Mouse (Mus musculus) brain, embryonic 18.5 days (tissue): ENCODE results near the gene Lsp1.

Experiments used
- DNase-seq: peaks from one replicate; pipeline ENCODE4 v3.0.0-alpha.2; 2012; ENCODE audit warnings: low read depth, low spot score

Gene Lsp1

DNA sequence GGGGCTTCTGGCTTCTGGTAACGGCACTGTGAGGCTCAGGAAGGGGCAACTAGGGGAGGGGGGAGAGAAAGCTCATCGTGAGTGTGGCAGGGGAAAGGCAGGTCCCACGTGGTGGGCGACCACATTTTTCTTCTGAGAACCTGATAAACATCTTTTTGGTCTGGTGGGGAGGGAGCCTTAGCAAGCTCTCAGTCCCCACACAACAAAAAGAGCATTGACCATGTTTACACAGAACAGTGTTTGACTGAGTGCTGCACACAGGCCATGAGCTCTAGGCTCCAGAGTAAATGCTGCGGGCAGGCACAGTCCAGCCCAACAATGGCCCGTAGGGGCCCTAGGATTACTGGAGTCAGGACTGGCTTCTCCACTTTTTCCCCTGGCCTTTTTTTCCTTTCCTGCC, 78.2 kb downstream of the Lsp1 start:
- no peak for DNase-seq

DNA sequence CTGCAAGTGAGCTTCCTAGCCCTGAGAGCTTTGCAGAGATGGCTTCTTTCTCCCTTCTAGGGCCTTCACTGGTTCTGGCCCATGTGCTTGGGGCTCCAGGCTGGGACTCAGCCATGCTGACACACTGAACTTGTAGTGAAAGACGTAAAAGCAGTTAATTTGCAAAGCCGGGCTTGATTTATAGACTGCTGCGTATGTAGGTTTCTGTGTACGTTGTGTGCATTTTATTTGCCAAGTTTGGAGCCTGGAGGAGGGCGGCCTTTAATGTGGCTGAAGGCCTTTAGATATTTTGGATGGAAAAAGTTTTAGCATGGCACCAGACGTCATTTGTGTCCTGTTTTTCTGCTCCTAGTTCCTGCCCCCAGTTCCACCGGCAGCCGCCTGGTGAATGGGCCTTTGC, 79.2 kb downstream of the Lsp1 start:
- DNase-seq = no peak

DNA sequence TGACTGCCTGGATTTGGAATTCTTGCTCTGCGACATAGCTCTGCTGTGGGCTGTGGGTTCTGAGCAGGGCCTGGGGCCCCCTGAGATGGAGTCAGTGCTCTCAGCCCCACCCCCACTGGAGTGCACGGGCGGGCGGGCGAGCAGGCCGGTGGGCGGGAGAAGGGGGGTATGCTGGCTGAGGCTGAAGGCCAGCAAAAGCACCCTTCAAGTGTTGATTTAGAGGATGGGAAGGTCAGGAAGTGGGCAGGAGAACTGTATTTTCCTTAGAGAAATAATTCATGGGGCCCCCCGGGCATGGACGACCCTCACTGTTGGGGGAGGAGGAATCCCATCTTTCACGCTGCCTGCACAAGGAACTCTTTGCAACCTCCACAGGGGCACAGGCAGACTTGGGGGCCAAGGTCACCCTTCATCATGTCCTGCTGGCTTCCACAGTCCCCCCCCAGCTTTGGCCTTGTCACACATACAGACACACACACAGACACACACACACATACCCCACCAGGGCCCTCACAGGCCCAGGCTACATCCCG, 82.2 kb downstream of the Lsp1 start:
- no peak for DNase-seq
